Mouse (Mus musculus): ENCODE measurements around the gene Nkap. TPM values are rescaled to one million over a fixed set of nuclear protein-coding genes. Genes with fewer than 3 reads are reported as not detected.
"Not testable (repeated sequence)": the region's sequence is repeated elsewhere in the genome, so short reads cannot be mapped to it uniquely, and the experiment has no call there.

The Nkap gene
- polyA plus RNA-seq, 1 experiment: 19.5 TPM

DNA sequence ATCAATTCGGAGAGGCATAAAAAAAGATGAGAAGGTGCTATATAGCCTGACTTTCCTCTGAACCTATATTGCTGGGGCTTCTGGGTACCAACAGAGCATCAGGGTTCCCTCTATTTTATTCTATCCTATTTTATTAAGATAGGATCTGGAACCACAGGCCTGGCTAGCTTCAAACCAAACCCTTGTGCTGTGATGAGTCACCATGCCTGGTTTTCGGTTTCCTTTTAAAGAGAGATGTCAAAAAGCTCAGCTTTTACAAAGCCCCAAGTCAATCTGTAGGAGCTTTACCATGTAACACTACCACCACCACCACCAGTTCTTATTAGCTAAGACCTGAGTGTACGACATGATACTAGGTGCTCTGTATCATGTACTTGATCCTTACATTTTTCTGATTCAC, 27.9 kb upstream of the Nkap start:
- Histone ChIP-seq H3K4me1 (ENCODE audit: control insufficient read depth, insufficient read depth, low read length) (peaks cover 4% of the 10 kb centered on the region), H3K27ac (ENCODE audit: insufficient read depth, low read depth, low read length) (no peak overlapping the region), H3K4me3 (ENCODE audit: insufficient read depth, low read length) (no peak overlapping the region)
- TF ChIP-seq CTCF (IDR thresholded peaks at IDR 0.05; ENCODE audit: low read depth, low read length) (no peak), POLR2A (IDR thresholded peaks at IDR 0.05; ENCODE audit: borderline replicate concordance, low read depth, low read length) (no peak)

DNA sequence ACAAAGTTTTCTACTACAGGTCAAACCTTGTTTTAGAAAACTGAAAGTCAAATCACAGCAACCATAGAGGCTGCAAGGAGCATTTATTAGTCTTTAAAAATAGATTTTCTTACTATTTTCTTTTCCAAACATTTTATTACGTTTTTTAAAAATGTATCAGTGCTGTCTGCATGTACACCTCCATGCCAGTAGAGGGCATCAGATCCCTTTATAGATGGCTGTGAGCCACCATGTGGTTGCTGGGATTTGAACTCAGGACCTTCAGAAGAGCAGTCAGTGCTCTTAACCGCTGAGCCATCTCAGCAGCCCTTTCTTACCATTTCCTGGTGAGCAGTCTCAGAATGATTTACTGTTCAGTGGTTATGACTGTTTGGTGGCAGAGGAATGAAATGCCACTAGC, 22.8 kb upstream of the Nkap start:
- no peak overlapping the region for H3K4me3 ChIP-seq (ENCODE audit: insufficient read depth, low read length)
- peaks cover 7% of the 10 kb centered on the region; the same call in 1 of the 2 replicates for H3K4me1 ChIP-seq (ENCODE audit: control insufficient read depth, insufficient read depth, low read length)
- TF ChIP-seq POLR2A (IDR thresholded peaks at IDR 0.05; ENCODE audit: borderline replicate concordance, low read depth, low read length): no peak
- no peak for TF ChIP-seq CTCF (IDR thresholded peaks at IDR 0.05; ENCODE audit: low read depth, low read length)
- H3K27ac ChIP-seq (ENCODE audit: insufficient read depth, low read depth, low read length): no peak overlapping the region

DNA sequence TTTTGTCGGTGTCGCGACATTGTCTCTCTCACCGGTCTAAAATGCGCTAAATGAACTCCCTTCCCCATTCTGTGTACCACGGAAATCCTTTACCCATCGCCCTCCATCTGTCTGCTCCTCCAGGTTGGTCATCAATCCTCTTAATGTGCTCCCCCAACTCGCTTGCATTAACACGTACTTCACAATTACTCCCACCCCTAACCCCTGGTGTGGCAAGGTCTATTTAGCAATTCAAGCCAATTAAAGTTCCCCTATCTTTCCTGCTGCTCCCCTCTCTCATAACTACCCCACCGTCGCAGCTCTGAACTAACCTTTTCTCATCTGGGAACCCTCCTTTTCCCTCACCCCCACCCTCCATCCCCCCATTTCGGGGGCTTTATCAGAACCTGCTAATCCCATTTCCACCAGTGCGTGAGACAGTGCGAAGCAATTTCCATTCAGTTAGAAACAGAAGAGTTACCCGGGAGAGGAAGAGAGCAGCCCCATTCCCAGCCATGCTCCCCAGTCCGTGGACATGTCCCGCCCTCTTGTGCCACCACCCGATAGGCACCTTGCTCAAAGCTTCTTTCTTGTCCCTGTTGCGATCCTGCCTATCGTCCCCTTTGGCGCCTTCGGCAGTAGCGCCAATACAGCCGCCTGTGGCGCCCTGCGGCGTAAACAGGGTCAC, 16.9 kb upstream of the Nkap start:
- H3K27ac ChIP-seq (ENCODE audit: insufficient read depth, low read depth, low read length): peak overlapping the region; percentile 76
- H3K4me3 ChIP-seq (ENCODE audit: insufficient read depth, low read length): peak overlapping the region; percentile 83
- peaks cover 7% of the 10 kb centered on the region; the same call in 1 of the 2 replicates for H3K4me1 ChIP-seq (ENCODE audit: control insufficient read depth, insufficient read depth, low read length)
- TF ChIP-seq POLR2A (IDR thresholded peaks at IDR 0.05; ENCODE audit: borderline replicate concordance, low read depth, low read length): no peak
- no peak for TF ChIP-seq CTCF (IDR thresholded peaks at IDR 0.05; ENCODE audit: low read depth, low read length)

DNA sequence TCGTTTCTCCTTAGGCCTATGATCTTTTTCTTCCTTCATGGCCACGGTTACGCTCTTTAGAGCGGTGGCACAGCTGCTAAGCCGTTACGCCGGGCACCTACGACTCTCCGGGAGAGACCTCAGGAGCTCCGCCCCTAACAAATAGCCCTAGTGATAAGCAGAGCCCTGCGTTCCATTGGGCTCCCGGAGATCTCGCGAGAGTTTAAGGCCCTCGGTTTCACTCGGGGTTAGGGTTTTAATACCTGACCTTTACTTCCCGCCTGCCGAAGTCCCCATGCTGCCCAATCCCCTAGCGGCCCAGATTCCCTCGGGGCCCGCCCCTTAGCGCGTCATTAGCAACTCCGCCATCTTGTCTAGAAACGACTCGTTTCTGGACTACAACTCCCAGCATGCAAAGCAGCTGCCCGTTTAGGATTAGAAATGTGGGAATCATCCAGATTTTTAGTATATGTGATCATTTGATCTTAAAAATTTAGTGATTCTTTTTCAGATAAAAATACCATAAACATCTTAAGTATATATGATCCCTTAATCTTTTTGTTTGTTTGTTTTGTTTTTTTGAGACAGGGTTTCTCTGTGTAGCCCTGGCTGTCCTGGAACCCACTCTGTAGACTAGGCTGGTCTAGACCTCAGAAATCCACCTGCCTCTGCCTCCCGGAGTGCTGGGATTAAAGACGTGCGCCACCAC, 16.3 kb upstream of the Nkap start, which contains the start of gene Upf3b:
Upf3b (minus strand) TSS at position 130 of the 688 bp plus-strand sequence.
- Histone ChIP-seq H3K27ac (ENCODE audit: insufficient read depth, low read depth, low read length) (peak within 1 kb of the TSS; percentile 76), H3K4me1 (ENCODE audit: control insufficient read depth, insufficient read depth, low read length) (peaks cover 7% of the 10 kb centered on the region; the same call in 1 of the 2 replicates), H3K4me3 (ENCODE audit: insufficient read depth, low read length) (peak within 1 kb of the TSS; percentile 83)
- TF ChIP-seq CTCF (IDR thresholded peaks at IDR 0.05; ENCODE audit: low read depth, low read length): no peak
- TF ChIP-seq POLR2A (IDR thresholded peaks at IDR 0.05; ENCODE audit: borderline replicate concordance, low read depth, low read length): no peak

DNA sequence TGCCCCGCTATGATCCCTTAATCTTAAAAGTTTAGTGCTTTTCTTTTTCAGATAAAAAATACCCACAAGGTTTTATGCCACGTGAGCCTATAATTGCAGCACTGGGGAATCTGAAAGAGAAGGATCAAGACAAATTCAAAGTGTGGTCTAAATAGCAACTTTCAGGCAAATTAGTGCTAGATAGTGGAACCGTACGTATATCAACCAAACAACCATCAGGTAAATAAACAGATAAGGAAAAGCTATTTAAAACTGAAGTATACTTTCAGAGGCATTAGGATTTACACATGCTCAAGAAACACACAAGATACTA, 15.8 kb upstream of the Nkap start:
- Histone ChIP-seq H3K27ac (ENCODE audit: insufficient read depth, low read depth, low read length) (no peak overlapping the region), H3K4me1 (ENCODE audit: control insufficient read depth, insufficient read depth, low read length) (peaks cover 7% of the 10 kb centered on the region; the same call in 1 of the 2 replicates), H3K4me3 (ENCODE audit: insufficient read depth, low read length) (no peak overlapping the region)
- TF ChIP-seq POLR2A (IDR thresholded peaks at IDR 0.05; ENCODE audit: borderline replicate concordance, low read depth, low read length) (no peak), CTCF (IDR thresholded peaks at IDR 0.05; ENCODE audit: low read depth, low read length) (no peak)

DNA sequence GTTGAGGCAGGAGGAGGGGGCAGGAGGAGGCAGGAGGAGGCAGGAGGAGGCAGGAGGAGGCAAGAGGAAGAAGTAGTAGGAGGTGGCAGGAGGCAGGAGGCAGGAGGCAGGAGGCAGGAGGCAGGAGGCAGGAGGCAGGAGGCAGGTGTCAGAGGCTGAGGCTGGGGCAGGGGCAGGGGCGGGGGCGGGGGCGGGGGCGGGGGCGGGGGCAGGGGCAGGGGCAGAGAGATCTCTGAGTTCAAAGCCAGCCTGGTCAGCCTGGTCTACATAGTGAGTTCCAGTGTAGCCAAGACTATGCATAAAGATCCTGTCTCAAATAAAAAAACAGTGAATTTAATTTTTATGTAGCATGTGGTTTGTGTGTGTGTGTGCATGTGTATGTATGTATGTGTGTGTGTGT, 9.5 kb upstream of the Nkap start:
- Histone ChIP-seq H3K4me1 (ENCODE audit: control insufficient read depth, insufficient read depth, low read length) (no peaks in the 10 kb centered on the region), H3K4me3 (ENCODE audit: insufficient read depth, low read length) (no peak overlapping the region), H3K27ac (ENCODE audit: insufficient read depth, low read depth, low read length) (no peak overlapping the region)
- no peak for TF ChIP-seq POLR2A (IDR thresholded peaks at IDR 0.05; ENCODE audit: borderline replicate concordance, low read depth, low read length)
- no peak for TF ChIP-seq CTCF (IDR thresholded peaks at IDR 0.05; ENCODE audit: low read depth, low read length)

DNA sequence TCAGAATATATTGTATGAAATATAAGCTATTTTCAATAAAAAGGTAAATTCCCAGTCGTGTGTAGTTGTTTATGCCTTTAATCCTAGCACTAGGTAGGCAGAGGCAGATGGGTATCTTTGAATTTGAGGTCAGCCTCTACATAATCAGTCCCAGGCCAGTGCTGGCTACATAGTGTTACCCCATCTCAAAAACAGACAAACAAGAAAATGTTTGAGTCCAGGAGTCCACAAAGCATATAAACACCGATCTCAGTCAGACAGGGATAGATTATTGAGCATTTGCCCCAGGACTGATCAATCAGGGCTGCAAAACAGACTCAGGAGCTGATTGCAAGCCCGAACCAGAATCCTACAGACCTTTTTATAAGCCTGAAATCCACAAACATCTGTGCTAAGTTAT, 7.0 kb upstream of the Nkap start:
- Histone ChIP-seq H3K27ac (ENCODE audit: insufficient read depth, low read depth, low read length) (no peak overlapping the region), H3K4me1 (ENCODE audit: control insufficient read depth, insufficient read depth, low read length) (no peaks in the 10 kb centered on the region), H3K4me3 (ENCODE audit: insufficient read depth, low read length) (no peak overlapping the region)
- no peak for TF ChIP-seq POLR2A (IDR thresholded peaks at IDR 0.05; ENCODE audit: borderline replicate concordance, low read depth, low read length)
- TF ChIP-seq CTCF (IDR thresholded peaks at IDR 0.05; ENCODE audit: low read depth, low read length): no peak

DNA sequence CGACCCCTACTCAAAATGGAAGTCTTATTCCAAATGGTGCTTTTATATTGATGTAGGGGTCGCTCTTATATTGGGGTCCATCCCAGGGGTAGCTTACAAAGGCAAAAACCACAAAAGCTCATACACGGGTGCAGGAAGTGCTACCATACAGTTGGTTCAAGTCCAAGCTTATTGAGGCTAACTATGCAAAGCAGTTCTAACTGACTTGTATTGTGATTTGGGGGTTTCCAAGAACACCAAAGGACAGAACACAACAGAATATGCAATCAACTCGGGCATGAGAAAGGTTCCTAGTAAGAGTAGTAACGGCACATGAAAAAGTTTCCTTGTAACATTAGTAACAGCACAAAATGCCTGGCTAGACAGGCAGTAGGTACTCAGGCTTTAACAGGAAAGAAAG, 6.4 kb upstream of the Nkap start:
- TF ChIP-seq CTCF (IDR thresholded peaks at IDR 0.05; ENCODE audit: low read depth, low read length) (no peak), POLR2A (IDR thresholded peaks at IDR 0.05; ENCODE audit: borderline replicate concordance, low read depth, low read length) (no peak)
- Histone ChIP-seq H3K4me3 (ENCODE audit: insufficient read depth, low read length) (no peak overlapping the region), H3K4me1 (ENCODE audit: control insufficient read depth, insufficient read depth, low read length) (no peaks in the 10 kb centered on the region), H3K27ac (ENCODE audit: insufficient read depth, low read depth, low read length) (no peak overlapping the region)

DNA sequence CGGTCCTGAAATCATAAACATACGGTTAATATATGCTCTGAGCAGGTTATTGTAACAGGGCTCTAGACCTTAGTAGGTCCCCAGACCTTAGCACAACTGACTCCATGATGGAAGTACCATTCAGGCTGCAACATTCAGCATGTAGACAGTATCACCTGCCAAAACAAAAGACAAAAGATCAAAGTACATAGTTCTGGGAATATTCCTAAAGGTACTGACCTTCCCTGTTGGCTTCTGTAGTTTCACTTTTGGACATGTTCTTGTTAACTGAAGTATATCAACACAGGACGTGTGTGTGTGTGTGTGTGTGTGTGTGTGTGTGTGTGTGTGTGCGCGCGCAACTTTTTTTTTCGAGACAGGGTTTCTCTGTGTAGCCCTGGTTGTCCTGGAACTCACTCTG, 1.1 kb upstream of the Nkap start:
- Histone ChIP-seq H3K27ac (ENCODE audit: insufficient read depth, low read depth, low read length) (no peak overlapping the region), H3K4me1 (ENCODE audit: control insufficient read depth, insufficient read depth, low read length) (peaks cover 2% of the 10 kb centered on the region; the same call in 1 of the 2 replicates), H3K4me3 (ENCODE audit: insufficient read depth, low read length) (no peak overlapping the region)
- TF ChIP-seq CTCF (IDR thresholded peaks at IDR 0.05; ENCODE audit: low read depth, low read length) (no peak), POLR2A (IDR thresholded peaks at IDR 0.05; ENCODE audit: borderline replicate concordance, low read depth, low read length) (no peak)

DNA sequence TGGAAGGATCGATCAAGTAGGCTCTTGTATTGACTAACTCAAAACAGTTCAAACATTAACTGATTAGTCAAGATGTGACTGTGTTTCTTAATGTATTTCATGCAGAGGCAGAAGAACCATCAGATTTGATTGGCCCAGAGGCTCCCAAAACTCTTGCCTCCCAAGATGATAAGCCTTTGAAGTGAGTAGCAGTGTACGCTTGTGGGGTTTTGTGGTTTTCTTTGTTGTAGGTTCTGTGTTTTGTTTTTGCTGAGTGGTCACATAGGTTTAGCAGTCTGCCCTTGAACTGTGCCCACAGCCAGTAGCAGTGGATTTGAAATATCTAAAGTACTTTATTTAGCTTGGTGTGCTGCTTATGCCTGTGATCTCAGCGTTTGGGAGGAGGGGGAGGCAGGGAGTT, 15.1 kb downstream of the Nkap start:
- Histone ChIP-seq H3K4me3 (ENCODE audit: insufficient read depth, low read length) (no peak overlapping the region), H3K27ac (ENCODE audit: insufficient read depth, low read depth, low read length) (no peak overlapping the region), H3K4me1 (ENCODE audit: control insufficient read depth, insufficient read depth, low read length) (no peaks in the 10 kb centered on the region)
- TF ChIP-seq POLR2A (IDR thresholded peaks at IDR 0.05; ENCODE audit: borderline replicate concordance, low read depth, low read length) (no peak), CTCF (IDR thresholded peaks at IDR 0.05; ENCODE audit: low read depth, low read length) (no peak)

DNA sequence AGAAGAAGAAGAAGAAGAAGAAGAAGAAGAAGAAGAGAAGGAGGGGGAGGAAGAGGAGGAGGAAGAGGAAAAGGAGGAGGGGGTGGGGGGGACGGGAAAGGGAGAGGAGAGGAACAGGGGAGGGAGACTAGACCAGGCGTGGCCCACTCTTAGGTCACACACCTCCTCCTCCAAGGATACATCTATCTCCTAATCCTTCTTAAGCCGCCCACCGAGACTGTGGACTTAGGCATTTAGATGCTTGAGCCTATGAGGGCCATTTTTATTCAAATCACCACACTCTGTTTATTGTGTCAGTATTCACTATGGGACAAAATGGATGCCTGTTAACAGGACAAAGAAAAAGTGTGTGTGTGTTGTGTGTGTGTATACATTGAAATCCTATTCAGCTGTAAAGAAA, 17.9 kb downstream of the Nkap start:
- not testable (repeated sequence) for H3K4me1 ChIP-seq (ENCODE audit: control insufficient read depth, insufficient read depth, low read length)

More for the DNA sequence above, 17.9 kb downstream of the Nkap start:
- not testable (repeated sequence) for H3K4me3 ChIP-seq (ENCODE audit: insufficient read depth, low read length); H3K27ac ChIP-seq (ENCODE audit: insufficient read depth, low read depth, low read length)

Data from bone marrow macrophage, adult 2 months (primary cell).